Mouse (Mus musculus) adrenal gland, postnatal 0 days (tissue): Measurements from ENCODE around the gene Ctnnd2. TPM values are rescaled to one million over a fixed set of nuclear protein-coding genes. Genes with fewer than 3 reads are reported as not detected.

Source experiments
- polyA plus RNA-seq: library from polyadenylated mRNA; unstranded; fragments of >200 nt; fragmentation: Nextera tagmentation; extraction: Ambion mirVana; gene quantifications from 2 replicates; pipeline ENCODE4 v1.2.1, GENCODE M21; 2015

Gene Ctnnd2
- polyA plus RNA-seq = 4.2 and 13.7 TPM in 2 replicates

DNA sequence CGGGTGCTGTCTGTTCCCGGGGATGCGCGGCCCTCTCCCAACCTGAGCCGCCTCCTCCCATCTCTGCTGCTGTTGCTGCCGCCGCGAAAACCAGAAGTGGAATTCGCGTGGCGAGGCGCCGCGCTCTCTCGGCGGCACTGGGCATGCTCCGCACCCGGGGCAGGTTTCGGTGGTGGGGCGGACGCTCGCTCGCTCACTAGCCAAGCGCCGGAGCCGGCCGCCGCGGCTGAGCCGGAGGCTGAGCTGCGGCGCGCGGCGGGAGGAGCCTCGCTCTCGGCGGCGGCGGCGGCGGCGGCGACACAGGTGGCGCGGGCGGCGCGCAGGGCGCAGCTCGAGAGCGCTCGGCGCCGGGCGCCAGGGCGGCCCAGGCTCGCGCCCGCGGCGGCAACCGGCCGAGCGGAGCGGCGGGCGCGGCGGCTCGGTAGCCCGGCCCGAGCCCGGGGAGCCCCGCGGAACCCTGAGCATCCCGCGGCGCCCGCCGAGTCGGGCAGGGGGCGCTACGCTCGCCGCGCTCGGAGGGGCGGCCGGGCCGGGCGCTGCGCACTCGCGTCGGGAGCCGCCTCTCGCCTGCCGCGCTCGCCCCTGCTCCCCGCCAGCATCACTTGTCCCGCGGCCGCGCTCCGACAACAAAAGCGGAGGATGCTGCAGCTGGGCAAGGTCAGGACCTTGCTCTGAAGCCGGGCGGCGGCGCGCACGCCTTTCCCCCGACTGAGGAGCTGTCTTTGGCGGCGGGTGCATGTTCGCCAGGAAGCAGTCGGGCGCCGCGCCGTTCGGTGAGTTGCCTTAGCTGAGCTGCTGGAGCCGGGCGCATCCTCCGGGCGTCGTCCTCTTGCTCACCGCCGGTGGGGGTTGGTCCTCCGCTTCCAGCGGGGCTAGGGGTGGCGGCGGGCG is at the start of gene Ctnnd2:
Gene Ctnnd2, plus strand, starts transcription at position 203 of the 891 bp plus-strand sequence.

